Mouse (Mus musculus) monocyte, adult 5-6 weeks (primary cell): ENCODE data around the gene Sh2b1. TPM values are rescaled to one million over a fixed set of nuclear protein-coding genes. Genes with fewer than 3 reads are reported as not detected.

Experiments used
- ATAC-seq: fragments of 153-309, 156-312 bp; replicated peaks from 2 replicates; pipeline ENCODE4 v1.8.0; 2017; ENCODE audit warnings: mild to moderate bottlenecking; ENCODE audit not compliant: low TSS enrichment, insufficient number of reproducible peaks, severe bottlenecking, poor library complexity, low FRiP score
- total RNA-seq: library from RNA; stranded (forward); fragments of 200-1000, 200-491, 200-594 nt; gene quantifications from 3 replicates; pipeline ENCODE4 v1.2.3, GENCODE M21; 2017

Sh2b1 gene
- total RNA-seq, 1 experiment from 2014 or later: 15.4 TPM

GRCm38 (mm10) chr7:126430167-126430566 is 45.1 kb downstream of the Sh2b1 start:
- ATAC-seq: no peak

GRCm38 (mm10) chr7:126429503-126429898 is 45.7 kb downstream of the Sh2b1 start:
- 0 out of 2 replicates have a peak, but pooled peaks have one; percentile 6 for ATAC-seq

- ATAC-seq: peak; percentile 85
These were observed 46.4 kb downstream of the Sh2b1 start, which contains the start of gene Rabep2 for GRCm38 (mm10) chr7:126428631-126429502. Gene Rabep2 (plus strand): TSS chr7:126428759.

- no peak for ATAC-seq
These were observed 47.1 kb downstream of the Sh2b1 start for GRCm38 (mm10) chr7:126428154-126428553.

GRCm38 (mm10) chr7:126427323-126427860 is 47.8 kb downstream of the Sh2b1 start:
- no peak for ATAC-seq

GRCm38 (mm10) chr7:126424161-126424560 is 51.1 kb downstream of the Sh2b1 start:
- ATAC-seq: no peak

GRCm38 (mm10) chr7:126421756-126422155 is 53.5 kb downstream of the Sh2b1 start:
- peak; percentile 50; the same call in 1 of the 2 replicates for ATAC-seq

- ATAC-seq: no peak
These were observed 56.7 kb downstream of the Sh2b1 start for GRCm38 (mm10) chr7:126418496-126418895.

- ATAC-seq: no peak
These were observed 57.6 kb downstream of the Sh2b1 start for GRCm38 (mm10) chr7:126417606-126418005.

GRCm38 (mm10) chr7:126417045-126417444 is 58.2 kb downstream of the Sh2b1 start:
- ATAC-seq: no peak

Other genes starting within 250 kb of the Sh2b1 start
- gene Sbk1, start 202.8 kb downstream of the Sh2b1 start, total RNA-seq: 15.4 to 20.7 TPM (median 16.7 TPM) in 3 replicates
- gene Lat, start 105.9 kb downstream of the Sh2b1 start, total RNA-seq: 14.9 to 47.4 TPM (median 19.3 TPM) in 3 replicates
- gene Spns1, start 98.0 kb downstream of the Sh2b1 start, total RNA-seq: 10.4 to 11.6 TPM (median 10.7 TPM) in 3 replicates
- gene Nfatc2ip, start 78.7 kb downstream of the Sh2b1 start, total RNA-seq: 9.6 to 13.0 TPM (median 9.7 TPM) in 3 replicates
- 49.1 to 63.4 TPM (median 61.8 TPM) in 3 replicates for gene Cd19, start 60.5 kb downstream of the Sh2b1 start, total RNA-seq
- gene Rabep2, start 46.7 kb downstream of the Sh2b1 start, total RNA-seq: 37.8 to 61.5 TPM (median 58.5 TPM) in 3 replicates
- 0.10 to 0.58 TPM (median 0.32 TPM) in 3 replicates for gene Atp2a1, start 12.3 kb downstream of the Sh2b1 start, total RNA-seq
- 18.0 to 32.9 TPM (median 25.4 TPM) in 3 replicates for gene Tufm, start 11.9 kb upstream of the Sh2b1 start, total RNA-seq
- gene Atxn2l, start 28.0 kb upstream of the Sh2b1 start, total RNA-seq: 23.4 to 73.3 TPM (median 30.7 TPM) in 3 replicates
- gene Eif3c, start 91.0 kb upstream of the Sh2b1 start, total RNA-seq: 127 to 175 TPM (median 140 TPM) in 3 replicates
- 124 to 141 TPM (median 133 TPM) in 3 replicates for gene Apobr, start 109.5 kb upstream of the Sh2b1 start, total RNA-seq
- gene Cln3, start 110.4 kb upstream of the Sh2b1 start, total RNA-seq: 74.9 to 128 TPM (median 92.8 TPM) in 3 replicates
- gene Il27, start 119.5 kb upstream of the Sh2b1 start, total RNA-seq: 8.3 to 10.4 TPM (median 9.8 TPM) in 3 replicates
- 212 to 314 TPM (median 272 TPM) in 3 replicates for gene Nupr1, start 155.4 kb upstream of the Sh2b1 start, total RNA-seq
- 37.5 to 42.9 TPM (median 42.9 TPM) in 3 replicates for gene Sgf29, start 173.9 kb upstream of the Sh2b1 start, total RNA-seq
- gene Sult1a1, start 201.0 kb upstream of the Sh2b1 start, total RNA-seq: 1.2 to 4.9 TPM in 2 of 3 replicates, not detected in the other
- 68.4 to 80.5 TPM (median 78.3 TPM) in 3 replicates for gene Bola2, start 220.0 kb upstream of the Sh2b1 start, total RNA-seq
- 3.0 to 6.2 TPM (median 6.1 TPM) in 3 replicates for gene Slx1b, start 220.4 kb upstream of the Sh2b1 start, total RNA-seq
- gene Coro1a, start 232.4 kb upstream of the Sh2b1 start, total RNA-seq: 1,450 to 2,051 TPM (median 1,984 TPM) in 3 replicates